Mouse (Mus musculus) gastrocnemius, adult 2 months (tissue): ENCODE measurements around the gene Tmem88. TPM values are rescaled to one million over a fixed set of nuclear protein-coding genes. Genes with fewer than 3 reads are reported as not detected.
A peak's percentile ranks its signal among the peaks of the same experiment; 100 is the strongest.

Experiments
- DNase-seq: peaks from one replicate; pipeline ENCODE4 v3.0.0; 2022
- H3K27ac ChIP-seq: fragments of 200-600 bp; 2 replicates; pipeline ENCODE4 v1.8.1; 2022; ENCODE audit warnings: mild to moderate bottlenecking
- H3K4me3 ChIP-seq: fragments of 200-600 bp; 2 replicates; pipeline ENCODE4 v1.8.1; 2022; ENCODE audit warnings: mild to moderate bottlenecking, moderate library complexity
- CTCF ChIP-seq: fragments of 200-600 bp; IDR thresholded peaks from 2 replicates; pipeline ENCODE4 v1.8.1; 2022; ENCODE audit warnings: antibody characterized with exemption, mild to moderate bottlenecking, moderate library complexity
- intact Hi-C: fragments of 180-260 bp; cut with DNase I; formaldehyde crosslinking; loops from one replicate; pipeline ENCODE4 v1.15.1; 2025
- total RNA-seq, 2 experiments: library from RNA; stranded (reverse); gene quantifications; 2 replicates each; pipeline ENCODE4 v1.2.3; 2021

Tmem88 gene
- total RNA-seq, 2 experiments from 2014 or later, result 6.5 to 7.4 TPM

DNA sequence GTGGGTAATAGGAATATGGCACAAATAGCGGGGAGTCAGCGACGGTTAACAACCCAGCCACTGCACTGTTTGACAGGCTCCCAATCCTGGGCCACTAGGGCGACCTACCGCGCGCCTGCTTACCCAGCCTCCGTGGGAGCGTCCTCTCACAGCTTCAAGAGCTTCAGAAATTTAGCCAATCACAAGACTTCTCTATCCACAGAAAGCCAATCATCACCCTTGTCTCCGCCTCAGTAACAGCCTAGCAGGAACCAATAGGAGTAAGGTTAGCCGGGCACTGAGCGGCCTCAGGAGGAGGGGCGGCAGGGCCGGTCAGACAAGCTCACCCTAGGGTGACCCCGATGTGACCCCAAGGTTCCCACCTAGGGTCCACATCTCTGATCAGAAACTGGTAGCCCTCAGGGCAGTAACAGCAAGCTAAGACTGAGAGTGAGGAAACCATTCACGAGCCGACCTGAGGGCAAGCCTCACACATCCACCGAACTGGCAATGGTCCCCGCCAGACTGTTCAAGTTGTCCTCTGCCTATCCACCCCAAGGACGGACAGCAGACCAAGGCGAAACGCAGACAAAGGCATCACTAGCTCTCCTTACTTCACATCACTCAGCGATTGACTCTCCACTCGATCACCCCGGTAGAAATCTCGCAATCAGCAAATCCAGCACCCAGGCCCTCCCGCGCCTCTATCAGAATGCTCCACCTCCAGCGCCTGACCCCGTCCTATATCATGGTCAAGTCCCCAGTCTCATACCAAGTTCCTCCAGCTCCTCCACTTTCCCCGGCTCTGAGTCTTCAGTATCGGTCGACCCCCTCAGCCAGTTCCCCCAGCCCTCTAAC lies 10.7 kb upstream of the Tmem88 start:
- TF ChIP-seq CTCF, result peak; percentile 23
- Histone ChIP-seq H3K4me3 (peak overlapping the region; percentile 86), H3K27ac (peak overlapping the region; percentile 94)
- peak; percentile 85 for DNase-seq
- intact Hi-C loops, result no loop called here

- Histone ChIP-seq H3K4me3 (peak overlapping the region; percentile 86), H3K27ac (peak overlapping the region; percentile 94)
- TF ChIP-seq CTCF, result no peak
- intact Hi-C loops, result no loop called here
- DNase-seq, result no peak
Measured at GRCm38 (mm10) chr11:69407724-69408004, 9.6 kb upstream of the Tmem88 start.

- no peak overlapping the region for H3K27ac ChIP-seq
- intact Hi-C loops, result no loop called here
- H3K4me3 ChIP-seq, result no peak overlapping the region
- TF ChIP-seq CTCF, result no peak
- DNase-seq, result no peak
Measured at GRCm38 (mm10) chr11:69406867-69407723, 9.1 kb upstream of the Tmem88 start.

- intact Hi-C loops, result no loop called here
- Histone ChIP-seq H3K27ac (no peak overlapping the region), H3K4me3 (no peak overlapping the region)
- TF ChIP-seq CTCF, result no peak
- peak; percentile 27 for DNase-seq
Measured at GRCm38 (mm10) chr11:69406282-69406681, 8.2 kb upstream of the Tmem88 start.

DNA sequence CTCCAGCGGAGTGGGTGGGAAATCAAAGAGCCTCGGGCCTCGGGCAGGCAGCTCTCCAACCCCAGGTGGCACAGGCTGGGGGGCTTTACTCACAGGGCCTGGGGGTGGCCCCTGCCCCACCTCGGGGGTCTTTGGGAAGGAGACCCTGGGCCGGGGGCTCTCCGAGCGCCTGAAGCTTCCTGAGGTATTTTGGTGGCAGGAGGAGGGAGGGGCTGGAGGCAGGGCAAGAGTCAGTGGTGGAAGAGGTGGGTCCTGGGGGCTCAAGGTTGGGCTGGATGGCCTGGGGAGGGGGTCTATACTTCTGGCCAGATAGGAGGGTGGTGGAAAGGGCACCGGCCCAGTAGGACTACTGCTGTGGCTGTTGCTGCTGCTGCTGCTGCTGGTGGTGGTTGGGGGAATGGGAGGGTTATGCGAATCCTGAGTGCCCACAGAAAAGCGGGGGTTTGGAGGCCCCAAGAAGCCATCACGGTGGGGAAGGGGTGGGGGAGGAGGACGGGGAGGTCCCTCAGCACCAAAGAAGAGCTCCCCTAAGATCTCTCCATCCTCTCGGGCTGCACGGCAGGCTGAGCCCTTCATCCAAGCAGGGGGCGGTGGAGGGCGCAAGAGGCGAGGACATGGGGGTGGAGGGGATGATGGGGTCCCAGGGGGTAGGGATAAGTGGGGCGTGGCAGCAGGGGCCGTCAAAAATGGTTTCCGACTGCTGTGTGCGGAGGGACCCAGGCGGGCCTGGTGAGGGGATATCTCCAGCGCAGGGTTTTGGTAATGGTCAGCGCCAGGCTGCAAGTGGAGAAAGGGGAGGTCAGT lies 7.6 kb upstream of the Tmem88 start:
- intact Hi-C loops, result no loop called here
- Histone ChIP-seq H3K27ac (no peak overlapping the region), H3K4me3 (no peak overlapping the region)
- TF ChIP-seq CTCF, result no peak
- DNase-seq, result no peak

GRCm38 (mm10) chr11:69404595-69405396 lies 6.8 kb upstream of the Tmem88 start:
- intact Hi-C loops, result no loop called here
- no peak overlapping the region for H3K27ac ChIP-seq
- TF ChIP-seq CTCF, result no peak
- H3K4me3 ChIP-seq, result no peak overlapping the region
- no peak for DNase-seq

DNA sequence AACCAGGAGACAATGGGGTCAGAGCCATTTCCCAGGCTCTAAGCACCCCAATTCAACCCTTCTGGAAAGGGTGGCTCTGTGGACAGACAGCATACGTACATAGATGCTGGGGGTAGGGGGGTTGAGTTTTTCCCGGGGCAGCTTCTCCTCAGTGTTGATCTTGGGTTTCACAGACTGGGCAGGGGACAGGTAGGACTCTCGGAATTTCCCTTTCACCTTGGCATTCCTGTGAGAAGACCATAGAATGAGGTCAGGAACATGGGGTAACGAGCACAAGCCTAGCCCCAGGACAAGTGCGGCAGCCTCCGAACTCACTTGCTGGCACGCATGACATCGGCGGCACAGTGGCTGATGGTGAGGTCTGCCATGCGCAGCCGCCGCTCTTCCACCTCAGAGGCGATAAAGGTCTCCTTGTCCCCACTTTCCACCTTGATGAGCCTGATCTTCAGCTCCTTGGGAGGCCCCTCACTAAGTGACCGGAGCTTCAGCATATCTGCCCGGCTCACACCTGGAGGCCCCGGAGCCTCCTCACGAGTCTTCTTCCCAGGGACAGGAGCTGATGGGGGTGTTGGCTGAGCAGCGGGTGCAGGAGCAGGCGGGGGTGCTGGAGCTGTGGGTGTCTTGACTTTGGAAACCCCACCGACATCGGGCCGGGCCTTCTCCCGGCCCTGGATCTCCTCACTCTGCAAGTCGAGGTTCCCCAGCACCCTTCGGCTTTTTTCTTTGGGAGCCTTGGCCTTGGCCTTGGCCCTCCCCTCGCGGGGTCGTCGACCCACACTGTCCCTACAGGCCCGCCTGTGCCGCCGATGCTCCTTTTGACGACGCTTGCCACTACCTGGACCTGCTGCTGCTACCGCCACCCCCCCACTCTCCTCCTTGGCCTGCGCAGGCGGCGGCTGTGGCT lies 5.9 kb upstream of the Tmem88 start:
- no peak overlapping the region for H3K27ac ChIP-seq
- TF ChIP-seq CTCF, result no peak
- H3K4me3 ChIP-seq, result no peak overlapping the region
- intact Hi-C loops, result no loop called here
- DNase-seq, result no peak

DNA sequence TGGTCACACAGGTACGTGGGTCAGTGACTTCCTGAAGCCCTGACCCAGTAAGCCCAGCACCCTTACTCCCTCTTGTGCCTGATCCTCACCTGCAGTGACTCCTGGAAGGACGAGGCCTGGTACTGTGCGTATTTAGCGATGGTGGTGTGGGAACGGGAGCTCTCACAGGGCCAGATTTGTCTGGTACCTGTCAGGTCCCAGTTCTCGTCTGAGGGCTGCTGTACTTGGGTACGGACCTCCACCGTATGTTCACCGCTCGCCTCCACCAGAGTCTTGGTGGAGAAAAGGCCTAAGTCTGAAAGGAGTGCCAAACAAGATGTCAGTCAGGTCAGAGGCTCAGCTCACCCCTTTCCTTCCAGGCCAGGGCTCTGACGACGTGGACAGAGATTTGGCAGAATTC lies 4.0 kb upstream of the Tmem88 start:
- DNase-seq, result no peak

DNA sequence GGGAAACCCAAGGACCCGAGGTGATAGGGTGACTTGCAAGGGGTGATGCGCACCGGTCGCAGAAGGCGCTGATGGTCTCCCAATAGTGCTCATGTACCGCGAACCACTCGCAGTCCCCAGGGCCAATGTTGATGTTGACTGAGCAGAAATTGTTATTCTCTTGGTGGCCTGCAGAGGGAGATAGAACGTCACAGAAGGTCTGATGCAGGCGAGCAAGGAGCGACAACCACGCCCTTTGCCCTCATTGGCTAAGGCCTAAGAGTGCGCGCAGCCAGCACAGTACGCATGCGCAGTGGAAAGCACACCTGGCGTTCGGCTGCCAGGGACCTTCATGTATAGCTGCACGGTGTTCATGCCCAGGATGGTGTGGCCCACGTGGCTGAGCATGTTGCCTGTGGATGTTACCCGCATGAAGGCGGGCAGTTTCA lies 3.2 kb upstream of the Tmem88 start:
- intact Hi-C loops, result loop anchor here (1.0 kb wide), 3 partner anchors 18 to 112 kb away; no protein-coding TSS in a partner anchor
- peak; percentile 92 for DNase-seq
- TF ChIP-seq CTCF, result peak; percentile 90
- Histone ChIP-seq H3K4me3 (peak overlapping the region; percentile 6; the same call in 1 of the 2 replicates), H3K27ac (peak overlapping the region; percentile 61)

More for the DNA sequence above, 4.0 kb upstream of the Tmem88 start:
- Histone ChIP-seq H3K27ac (peak overlapping the region; percentile 61; the same call in 1 of the 2 replicates), H3K4me3 (no peak overlapping the region)
- intact Hi-C loops, result loop anchor here (1.0 kb wide), 3 partner anchors 17 to 111 kb away; no protein-coding TSS in a partner anchor
- no peak for TF ChIP-seq CTCF

- H3K4me3 ChIP-seq, result peak overlapping the region; percentile 85
- peak; percentile 33 for DNase-seq
- intact Hi-C loops, result no loop called here
- H3K27ac ChIP-seq, result peak overlapping the region; percentile 96
- no peak for TF ChIP-seq CTCF
Measured at GRCm38 (mm10) chr11:69400083-69400850, 2.2 kb upstream of the Tmem88 start.
